Mouse (Mus musculus) myocyte (in vitro differentiated cells): Measurements from ENCODE around the gene Serinc4.

Experiments
- CEBPB ChIP-seq: IDR thresholded peaks from 2 replicates; pipeline ENCODE4 v1.6.1; 2011; ENCODE audit warnings: mild to moderate bottlenecking, moderate library complexity; ENCODE audit not compliant: poor library complexity, insufficient read depth, severe bottlenecking
- E2F4 ChIP-seq: IDR thresholded peaks from one replicate; pipeline ENCODE4 v1.6.1; 2011; ENCODE audit warnings: mild to moderate bottlenecking, control low read depth, moderate library complexity; ENCODE audit not compliant: insufficient read depth
- MAX ChIP-seq: IDR thresholded peaks from one replicate; pipeline ENCODE4 v1.6.1; 2011; ENCODE audit warnings: low read depth, mild to moderate bottlenecking, control low read depth
- MYOD1 ChIP-seq, 3 experiments: IDR thresholded peaks; one replicate each; pipeline ENCODE4 v1.6.1; 2011; ENCODE audit warnings: control low read depth in 2 of 3, low read depth in 2 of 3, mild to moderate bottlenecking in 2 of 3, moderate library complexity in 1 of 3; ENCODE audit not compliant: insufficient read length in 2 of 3, control insufficient read depth in 1 of 3
- MYOG ChIP-seq, 3 experiments: IDR thresholded peaks; one replicate each; pipeline ENCODE4 v1.6.1; 2011; ENCODE audit warnings: control low read depth in 2 of 3, low read depth in 2 of 3, mild to moderate bottlenecking in 2 of 3; ENCODE audit not compliant: insufficient read length in 2 of 3, control insufficient read depth in 1 of 3, insufficient read depth in 1 of 3
- POLR2A ChIP-seq: IDR thresholded peaks from one replicate; pipeline ENCODE4 v1.6.1; 2011; ENCODE audit warnings: low read depth, mild to moderate bottlenecking, control low read depth, moderate library complexity; ENCODE audit not compliant: insufficient read length
- POLR2AphosphoS2 ChIP-seq: IDR thresholded peaks from one replicate; pipeline ENCODE4 v1.6.1; 2011; ENCODE audit warnings: low read depth, control low read depth; ENCODE audit not compliant: insufficient read length
- SRF ChIP-seq: IDR thresholded peaks from one replicate; pipeline ENCODE4 v1.6.1; 2011; ENCODE audit warnings: low read depth; ENCODE audit not compliant: control insufficient read depth, insufficient read length
- USF1 ChIP-seq: IDR thresholded peaks from one replicate; pipeline ENCODE4 v1.6.1; 2011; ENCODE audit warnings: low read depth, mild to moderate bottlenecking, control low read depth, moderate library complexity

- TF ChIP-seq MAX: no peak
- no peak for TF ChIP-seq MYOD1 (IDR thresholded peaks at IDR 0.05; ENCODE audit: control insufficient read depth in 1 of 3, insufficient read length in 2 of 3, low read depth in 2 of 3)
- TF ChIP-seq POLR2A: peak; percentile 40
- no peak for TF ChIP-seq USF1
- TF ChIP-seq CEBPB: no peak
- TF ChIP-seq E2F4: no peak
- TF ChIP-seq POLR2AphosphoS2: peak; percentile 84
- no peak for TF ChIP-seq SRF
- TF ChIP-seq MYOG (IDR thresholded peaks at IDR 0.05; ENCODE audit: control insufficient read depth in 1 of 3, insufficient read depth in 1 of 3, insufficient read length in 2 of 3, low read depth in 2 of 3): peak in 1 of 3 experiments; percentile 11
These were observed 1.0 kb downstream of the Serinc4 start for GRCm38 (mm10) chr2:121455534-121455933.
